Mouse (Mus musculus): ENCODE results near the gene G0s2.

DNA sequence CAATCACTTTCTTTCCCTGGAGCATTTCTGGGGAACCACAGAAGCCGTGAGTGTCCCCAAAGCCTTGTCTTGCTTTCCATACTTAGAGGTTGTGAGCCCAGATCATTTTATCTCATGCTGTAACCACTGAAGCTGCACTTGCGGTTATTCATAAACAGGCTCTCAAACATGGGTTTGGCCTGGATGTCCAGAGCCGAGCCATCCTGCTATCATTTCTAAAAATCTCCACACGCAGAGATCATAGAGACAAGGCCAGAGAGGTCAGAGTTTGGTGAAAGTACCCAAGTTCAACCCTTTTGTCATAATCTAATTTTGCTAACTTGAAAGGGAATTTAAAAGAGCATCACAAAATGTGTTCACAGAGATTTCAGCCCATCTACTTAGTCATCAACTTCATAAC is 31.6 kb downstream of the G0s2 start:
- TF ChIP-seq CTCF (conservative IDR thresholded peaks at IDR 0.05; ENCODE audit: low read length) (no peak), POU5F1 (IDR thresholded peaks at IDR 0.05; ENCODE audit: borderline replicate concordance, low read length) (no peak)
